Mouse (Mus musculus) forebrain, embryonic 12.5 days (tissue): ENCODE data around the gene Efna2. TPM values are rescaled to one million over a fixed set of nuclear protein-coding genes. Genes with fewer than 3 reads are reported as not detected.
A peak's percentile ranks its signal among the peaks of the same experiment; 100 is the strongest.

Experiments
- ATAC-seq: fragments of 200-750 bp; cut with Nextera tagmentation; 2 replicates; pipeline ENCODE4 v1.8.0; 2017; ENCODE audit warnings: moderate TSS enrichment; ENCODE audit not compliant: low FRiP score
- H3K27ac ChIP-seq: fragments of 300-500 bp; sonication (generic); 2 replicates; pipeline ENCODE4 v1.5.1; 2016; ENCODE audit warnings: mild to moderate bottlenecking
- H3K27me3 ChIP-seq: fragments of 300-500 bp; sonication (generic); 2 replicates; pipeline ENCODE4 v1.6.1; 2016; ENCODE audit warnings: mild to moderate bottlenecking
- H3K36me3 ChIP-seq: fragments of 300-500 bp; sonication (generic); replicated peaks from 2 replicates; pipeline ENCODE4 v1.6.1; 2016; ENCODE audit warnings: mild to moderate bottlenecking
- H3K4me1 ChIP-seq: fragments of 300-500 bp; sonication (generic); 2 replicates; pipeline ENCODE4 v1.6.1; 2016
- H3K4me2 ChIP-seq: fragments of 300-500 bp; sonication (generic); 2 replicates; pipeline ENCODE4 v1.6.1; 2016; ENCODE audit warnings: mild to moderate bottlenecking, moderate library complexity
- H3K4me3 ChIP-seq: fragments of 300-500 bp; sonication (generic); replicated peaks from 2 replicates; pipeline ENCODE4 v1.5.1; 2016; ENCODE audit warnings: mild to moderate bottlenecking
- H3K9ac ChIP-seq: fragments of 300-500 bp; sonication (generic); 2 replicates; pipeline ENCODE4 v1.6.1; 2016; ENCODE audit warnings: mild to moderate bottlenecking
- H3K9me3 ChIP-seq: fragments of 300-500 bp; sonication (generic); 2 replicates; pipeline ENCODE4 v1.6.1; 2016
- WGBS: fragments of 180-500 bp; shearing (Covaris S2); methylation state at CpG from one replicate; pipeline ENCODE4 v1.1.7; 2016; 5-methylcytosine and 5-hydroxymethylcytosine counted together
- polyA plus RNA-seq: library from polyadenylated mRNA; unstranded; fragments of >200 nt; fragmentation: Nextera tagmentation; extraction: Ambion mirVana; gene quantifications from 2 replicates; pipeline ENCODE4 v1.2.1, GENCODE M21; 2016

Gene Efna2
- polyA plus RNA-seq, 1 experiment from 2014 or later = 48.9 TPM

GRCm38 (mm10) chr10:80151211-80152034, 27.9 kb upstream of the Efna2 start:
- H3K4me2 ChIP-seq = peak overlapping the region; percentile 99
- peaks cover 65% of the 10 kb centered on the region for H3K4me1 ChIP-seq
- H3K36me3 ChIP-seq = peaks cover 62% of the 10 kb centered on the region
- no peaks in the 10 kb centered on the region for H3K27me3 ChIP-seq
- WGBS = 1% methylated on average over 26 of the region's 26 CpGs
- no peaks in the 10 kb centered on the region for H3K9me3 ChIP-seq
- peak overlapping the region; percentile 100 for H3K9ac ChIP-seq
- peak overlapping the region; percentile 97 for H3K4me3 ChIP-seq
- no peak for ATAC-seq
- peak overlapping the region; percentile 100 for H3K27ac ChIP-seq

GRCm38 (mm10) chr10:80152071-80152872, 27.0 kb upstream of the Efna2 start:
- no peak for ATAC-seq
- Histone ChIP-seq H3K4me2 (peak overlapping the region; percentile 99), H3K27me3 (no peaks in the 10 kb centered on the region), H3K9me3 (no peaks in the 10 kb centered on the region), H3K4me1 (peaks cover 66% of the 10 kb centered on the region), H3K9ac (peak overlapping the region; percentile 100), H3K36me3 (peaks cover 66% of the 10 kb centered on the region), H3K4me3 (peak overlapping the region; percentile 97), H3K27ac (peak overlapping the region; percentile 100)
- 3% methylated on average over 14 of the region's 15 CpGs for WGBS

- peaks cover 65% of the 10 kb centered on the region for H3K4me1 ChIP-seq
These were observed 26.4 kb upstream of the Efna2 start for GRCm38 (mm10) chr10:80152873-80153260.

GRCm38 (mm10) chr10:80153713-80154112, 25.6 kb upstream of the Efna2 start:
- Histone ChIP-seq H3K36me3 (peaks cover 73% of the 10 kb centered on the region), H3K4me3 (peak overlapping the region; percentile 97), H3K4me2 (peak overlapping the region; percentile 99), H3K27ac (peak overlapping the region; percentile 100; the same call in 1 of the 2 replicates), H3K9ac (peak overlapping the region; percentile 100), H3K27me3 (no peaks in the 10 kb centered on the region), H3K4me1 (peaks cover 71% of the 10 kb centered on the region), H3K9me3 (no peaks in the 10 kb centered on the region)
- ATAC-seq = no peak
- WGBS = 93% methylated on average over 19 of the region's 19 CpGs

More at GRCm38 (mm10) chr10:80152873-80153260, 26.4 kb upstream of the Efna2 start:
- Histone ChIP-seq H3K27me3 (no peaks in the 10 kb centered on the region), H3K36me3 (peaks cover 70% of the 10 kb centered on the region), H3K4me3 (peak overlapping the region; percentile 97), H3K4me2 (peak overlapping the region; percentile 99), H3K27ac (peak overlapping the region; percentile 100), H3K9me3 (no peaks in the 10 kb centered on the region), H3K9ac (peak overlapping the region; percentile 100)
- WGBS = 40% methylated on average over 3 of the region's 3 CpGs
- ATAC-seq = no peak

- Histone ChIP-seq H3K4me3 (peak overlapping the region; percentile 97), H3K4me2 (no peak overlapping the region; the same call in 1 of the 2 replicates)
These were observed 24.9 kb upstream of the Efna2 start for GRCm38 (mm10) chr10:80154384-80154783.

GRCm38 (mm10) chr10:80155277-80155676, 24.0 kb upstream of the Efna2 start:
- H3K4me3 ChIP-seq = 0 out of 2 replicates have a peak overlapping the region, but pooled peaks have one; percentile 10
- ATAC-seq = no peak

More at GRCm38 (mm10) chr10:80154384-80154783, 24.9 kb upstream of the Efna2 start:
- Histone ChIP-seq H3K36me3 (peaks cover 73% of the 10 kb centered on the region), H3K27ac (0 out of 2 replicates have a peak overlapping the region, but pooled peaks have one; percentile 6), H3K27me3 (no peaks in the 10 kb centered on the region), H3K9ac (peak overlapping the region; percentile 100; the same call in 1 of the 2 replicates), H3K9me3 (no peaks in the 10 kb centered on the region), H3K4me1 (peaks cover 78% of the 10 kb centered on the region)
- 87% methylated on average over 7 of the region's 7 CpGs for WGBS
- ATAC-seq = no peak

GRCm38 (mm10) chr10:80156002-80156751, 23.1 kb upstream of the Efna2 start:
- Histone ChIP-seq H3K9ac (no peak overlapping the region), H3K4me1 (peaks cover 94% of the 10 kb centered on the region), H3K4me3 (no peak overlapping the region), H3K27ac (peak overlapping the region; percentile 61), H3K9me3 (no peaks in the 10 kb centered on the region), H3K4me2 (no peak overlapping the region), H3K27me3 (no peaks in the 10 kb centered on the region), H3K36me3 (peaks cover 67% of the 10 kb centered on the region)
- ATAC-seq = no peak
- WGBS = 85% methylated on average over 29 of the region's 29 CpGs

More at GRCm38 (mm10) chr10:80155277-80155676, 24.0 kb upstream of the Efna2 start:
- no peak overlapping the region for H3K4me2 ChIP-seq
- no peaks in the 10 kb centered on the region for H3K27me3 ChIP-seq
- H3K27ac ChIP-seq = peak overlapping the region; percentile 56; the same call in 1 of the 2 replicates
- H3K4me1 ChIP-seq = peaks cover 85% of the 10 kb centered on the region
- peaks cover 68% of the 10 kb centered on the region for H3K36me3 ChIP-seq
- 52% methylated on average over 1 of the region's 1 CpGs for WGBS
- H3K9ac ChIP-seq = peak overlapping the region; percentile 25; the same call in 1 of the 2 replicates
- no peaks in the 10 kb centered on the region for H3K9me3 ChIP-seq

- Histone ChIP-seq H3K4me2 (no peak overlapping the region), H3K27ac (peak overlapping the region; percentile 61), H3K36me3 (peaks cover 62% of the 10 kb centered on the region), H3K4me3 (no peak overlapping the region), H3K27me3 (no peaks in the 10 kb centered on the region), H3K4me1 (peaks cover 96% of the 10 kb centered on the region), H3K9ac (peak overlapping the region; percentile 3; the same call in 1 of the 2 replicates), H3K9me3 (no peaks in the 10 kb centered on the region)
- WGBS = 64% methylated on average over 7 of the region's 7 CpGs
- ATAC-seq = no peak
These were observed 22.6 kb upstream of the Efna2 start for GRCm38 (mm10) chr10:80156752-80157053.

GRCm38 (mm10) chr10:80157141-80157929, 21.9 kb upstream of the Efna2 start:
- Histone ChIP-seq H3K36me3 (peaks cover 56% of the 10 kb centered on the region), H3K9me3 (no peaks in the 10 kb centered on the region), H3K27me3 (no peaks in the 10 kb centered on the region), H3K9ac (peak overlapping the region; percentile 3; the same call in 1 of the 2 replicates), H3K27ac (peak overlapping the region; percentile 61), H3K4me1 (peaks cover 95% of the 10 kb centered on the region), H3K4me2 (no peak overlapping the region), H3K4me3 (no peak overlapping the region)
- WGBS = 62% methylated on average over 15 of the region's 15 CpGs
- no peak for ATAC-seq

GRCm38 (mm10) chr10:80158307-80158986, 20.8 kb upstream of the Efna2 start:
- H3K36me3 ChIP-seq = peaks cover 45% of the 10 kb centered on the region
- peaks cover 8% of the 10 kb centered on the region; the same call in 1 of the 2 replicates for H3K27me3 ChIP-seq
- peak overlapping the region; percentile 75 for H3K4me2 ChIP-seq
- WGBS = 15% methylated on average over 18 of the region's 18 CpGs
- no peaks in the 10 kb centered on the region for H3K9me3 ChIP-seq
- peak overlapping the region; percentile 25 for H3K9ac ChIP-seq
- H3K4me1 ChIP-seq = peaks cover 84% of the 10 kb centered on the region
- peak overlapping the region; percentile 46; the same call in 1 of the 2 replicates for H3K4me3 ChIP-seq
- no peak for ATAC-seq
- H3K27ac ChIP-seq = peak overlapping the region; percentile 90
